Mouse (Mus musculus): ENCODE results near the gene Ovol1. TPM values are rescaled to one million over a fixed set of nuclear protein-coding genes. Genes with fewer than 3 reads are reported as not detected.

Ovol1 gene
- polyA plus RNA-seq, 1 experiment from 2014 or later, result 5.8 TPM

- 88% methylated on average over 6 of the region's 6 CpGs for WGBS
- Histone ChIP-seq H3K27me3 (no peaks in the 10 kb centered on the region), H3K4me1 (no peaks in the 10 kb centered on the region), H3K27ac (no peak overlapping the region), H3K9me3 (no peaks in the 10 kb centered on the region), H3K4me2 (no peak overlapping the region), H3K4me3 (no peak overlapping the region), H3K9ac (no peak overlapping the region), H3K36me3 (no peaks in the 10 kb centered on the region)
- no peak for ATAC-seq (ENCODE audit: insufficient number of reproducible peaks, insufficient read depth, low FRiP score, low TSS enrichment, low read depth)
Measured at GRCm38 (mm10) chr19:5591888-5592287, 31.4 kb upstream of the Ovol1 start.

GRCm38 (mm10) chr19:5589159-5589558 lies 28.7 kb upstream of the Ovol1 start:
- Histone ChIP-seq H3K4me3 (no peak overlapping the region), H3K4me2 (no peak overlapping the region), H3K4me1 (no peaks in the 10 kb centered on the region), H3K27ac (no peak overlapping the region), H3K9ac (no peak overlapping the region), H3K36me3 (no peaks in the 10 kb centered on the region), H3K27me3 (no peaks in the 10 kb centered on the region), H3K9me3 (no peaks in the 10 kb centered on the region)
- ATAC-seq (ENCODE audit: insufficient number of reproducible peaks, insufficient read depth, low FRiP score, low TSS enrichment, low read depth), result no peak
- WGBS, result 77% methylated on average over 9 of the region's 9 CpGs

GRCm38 (mm10) chr19:5581995-5582394 lies 21.5 kb upstream of the Ovol1 start:
- no peak overlapping the region for H3K27ac ChIP-seq
- H3K9ac ChIP-seq, result no peak overlapping the region
- no peaks in the 10 kb centered on the region for H3K4me1 ChIP-seq
- H3K4me3 ChIP-seq, result no peak overlapping the region
- H3K4me2 ChIP-seq, result no peak overlapping the region
- no peaks in the 10 kb centered on the region for H3K36me3 ChIP-seq
- no peak for ATAC-seq (ENCODE audit: insufficient number of reproducible peaks, insufficient read depth, low FRiP score, low TSS enrichment, low read depth)
- H3K27me3 ChIP-seq, result no peaks in the 10 kb centered on the region
- H3K9me3 ChIP-seq, result no peaks in the 10 kb centered on the region
- WGBS, result 74% methylated on average over 2 of the region's 2 CpGs

- no peak overlapping the region for H3K4me3 ChIP-seq
- no peaks in the 10 kb centered on the region for H3K9me3 ChIP-seq
- H3K27me3 ChIP-seq, result no peaks in the 10 kb centered on the region
- no peak overlapping the region for H3K9ac ChIP-seq
- H3K4me1 ChIP-seq, result no peaks in the 10 kb centered on the region
- no peak overlapping the region for H3K4me2 ChIP-seq
- H3K27ac ChIP-seq, result no peak overlapping the region
- ATAC-seq (ENCODE audit: insufficient number of reproducible peaks, insufficient read depth, low FRiP score, low TSS enrichment, low read depth), result no peak
- H3K36me3 ChIP-seq, result no peaks in the 10 kb centered on the region
- 85% methylated on average over 6 of the region's 6 CpGs for WGBS
Measured at GRCm38 (mm10) chr19:5580776-5581175, 20.3 kb upstream of the Ovol1 start.

GRCm38 (mm10) chr19:5579971-5580370 lies 19.5 kb upstream of the Ovol1 start:
- H3K4me2 ChIP-seq, result no peak overlapping the region
- ATAC-seq (ENCODE audit: insufficient number of reproducible peaks, insufficient read depth, low FRiP score, low TSS enrichment, low read depth), result no peak
- no peak overlapping the region for H3K27ac ChIP-seq
- no peaks in the 10 kb centered on the region for H3K27me3 ChIP-seq
- no peaks in the 10 kb centered on the region for H3K9me3 ChIP-seq
- H3K4me3 ChIP-seq, result no peak overlapping the region
- WGBS, result 75% methylated on average over 4 of the region's 4 CpGs
- H3K4me1 ChIP-seq, result no peaks in the 10 kb centered on the region
- H3K9ac ChIP-seq, result no peak overlapping the region
- no peaks in the 10 kb centered on the region for H3K36me3 ChIP-seq

- Histone ChIP-seq H3K36me3 (0 out of 2 replicates have a peak, but pooled peaks cover under 1% of the 10 kb centered on the region), H3K4me3 (no peak overlapping the region), H3K9me3 (no peaks in the 10 kb centered on the region), H3K27ac (no peak overlapping the region), H3K4me2 (no peak overlapping the region), H3K4me1 (no peaks in the 10 kb centered on the region), H3K9ac (no peak overlapping the region), H3K27me3 (no peaks in the 10 kb centered on the region)
- no peak for ATAC-seq (ENCODE audit: insufficient number of reproducible peaks, insufficient read depth, low FRiP score, low TSS enrichment, low read depth)
- 92% methylated on average over 1 of the region's 1 CpGs for WGBS
Measured at GRCm38 (mm10) chr19:5575336-5575735, 14.9 kb upstream of the Ovol1 start.

GRCm38 (mm10) chr19:5572331-5573125 lies 12.1 kb upstream of the Ovol1 start:
- ATAC-seq (ENCODE audit: insufficient number of reproducible peaks, insufficient read depth, low FRiP score, low TSS enrichment, low read depth), result no peak
- 80% methylated on average over 19 of the region's 19 CpGs for WGBS

GRCm38 (mm10) chr19:5571831-5572230 lies 11.4 kb upstream of the Ovol1 start:
- ATAC-seq (ENCODE audit: insufficient number of reproducible peaks, insufficient read depth, low FRiP score, low TSS enrichment, low read depth), result no peak
- H3K4me2 ChIP-seq, result no peak overlapping the region

More at GRCm38 (mm10) chr19:5572331-5573125, 12.1 kb upstream of the Ovol1 start:
- Histone ChIP-seq H3K9ac (no peak overlapping the region), H3K9me3 (no peaks in the 10 kb centered on the region), H3K27me3 (0 out of 2 replicates have a peak, but pooled peaks cover 6% of the 10 kb centered on the region), H3K4me3 (no peak overlapping the region), H3K4me1 (peaks cover 13% of the 10 kb centered on the region), H3K27ac (no peak overlapping the region), H3K4me2 (no peak overlapping the region), H3K36me3 (0 out of 2 replicates have a peak, but pooled peaks cover 7% of the 10 kb centered on the region)

GRCm38 (mm10) chr19:5570353-5571246 lies 10.2 kb upstream of the Ovol1 start:
- Histone ChIP-seq H3K36me3 (0 out of 2 replicates have a peak, but pooled peaks cover 7% of the 10 kb centered on the region), H3K27ac (no peak overlapping the region), H3K27me3 (peaks cover 21% of the 10 kb centered on the region), H3K4me1 (peaks cover 21% of the 10 kb centered on the region), H3K4me3 (no peak overlapping the region), H3K9ac (0 out of 2 replicates have a peak overlapping the region, but pooled peaks have one; percentile 27), H3K9me3 (no peaks in the 10 kb centered on the region), H3K4me2 (no peak overlapping the region)
- whole genome bisulfite sequencing, result 87% methylated on average over 32 of the region's 32 CpGs
- no peak for ATAC-seq (ENCODE audit: insufficient number of reproducible peaks, insufficient read depth, low FRiP score, low TSS enrichment, low read depth)

More at GRCm38 (mm10) chr19:5571831-5572230, 11.4 kb upstream of the Ovol1 start:
- 69% methylated on average over 5 of the region's 5 CpGs for WGBS
- Histone ChIP-seq H3K9me3 (no peaks in the 10 kb centered on the region), H3K4me1 (peaks cover 19% of the 10 kb centered on the region), H3K36me3 (0 out of 2 replicates have a peak, but pooled peaks cover 7% of the 10 kb centered on the region), H3K9ac (no peak overlapping the region), H3K27me3 (peaks cover 8% of the 10 kb centered on the region), H3K4me3 (no peak overlapping the region), H3K27ac (no peak overlapping the region)

GRCm38 (mm10) chr19:5569521-5569920 lies 9.1 kb upstream of the Ovol1 start:
- Histone ChIP-seq H3K4me3 (no peak overlapping the region), H3K9me3 (no peaks in the 10 kb centered on the region), H3K36me3 (0 out of 2 replicates have a peak, but pooled peaks cover 7% of the 10 kb centered on the region), H3K4me2 (no peak overlapping the region), H3K4me1 (peaks cover 21% of the 10 kb centered on the region), H3K27ac (no peak overlapping the region), H3K9ac (no peak overlapping the region), H3K27me3 (peaks cover 29% of the 10 kb centered on the region)
- WGBS, result 89% methylated on average over 10 of the region's 10 CpGs
- ATAC-seq (ENCODE audit: insufficient number of reproducible peaks, insufficient read depth, low FRiP score, low TSS enrichment, low read depth), result no peak

- Histone ChIP-seq H3K4me2 (peak overlapping the region; percentile 95), H3K27me3 (peaks cover 38% of the 10 kb centered on the region), H3K4me1 (peaks cover 21% of the 10 kb centered on the region), H3K4me3 (peak overlapping the region; percentile 62), H3K36me3 (0 out of 2 replicates have a peak, but pooled peaks cover 7% of the 10 kb centered on the region), H3K27ac (peak overlapping the region; percentile 86), H3K9me3 (no peaks in the 10 kb centered on the region), H3K9ac (peak overlapping the region; percentile 77)
- no peak for ATAC-seq (ENCODE audit: insufficient number of reproducible peaks, insufficient read depth, low FRiP score, low TSS enrichment, low read depth)
- WGBS, result 8% methylated on average over 27 of the region's 27 CpGs
Measured at GRCm38 (mm10) chr19:5568470-5569140, 8.2 kb upstream of the Ovol1 start.

Data from embryonic facial prominence, embryonic 13.5 days (tissue).